Mouse (Mus musculus): ENCODE data around the gene Tert. TPM values are rescaled to one million over a fixed set of nuclear protein-coding genes. Genes with fewer than 3 reads are reported as not detected.
A peak's percentile ranks its signal among the peaks of the same experiment; 100 is the strongest.

The Tert gene
- polyA plus RNA-seq, 1 experiment, result 0.13 TPM

GRCm38 (mm10) chr13:73680394-73680793, 53.7 kb downstream of the Tert start:
- no peak for TF ChIP-seq TCF3 (IDR thresholded peaks at IDR 0.05; ENCODE audit: insufficient read length, low read depth)
- TF ChIP-seq SRF (IDR thresholded peaks at IDR 0.05; ENCODE audit: control insufficient read depth, insufficient read length, low read depth), result no peak
- no peak for TF ChIP-seq MAX (IDR thresholded peaks at IDR 0.05; ENCODE audit: low read depth)
- Histone ChIP-seq H3ac (ENCODE audit: control insufficient read depth, insufficient read length) (no peak overlapping the region), H3K36me3 (ENCODE audit: control insufficient read depth, insufficient read depth) (no peaks in the 10 kb centered on the region), H3K4me2 (ENCODE audit: low read depth) (no peak overlapping the region), H3K79me2 (ENCODE audit: control insufficient read depth, insufficient read depth) (no peaks in the 10 kb centered on the region), H3K27me3 (ENCODE audit: control insufficient read depth, insufficient read depth, insufficient read length) (peaks cover 8% of the 10 kb centered on the region), H3K4me3 (no peak overlapping the region)

- H3K27me3 ChIP-seq (ENCODE audit: control insufficient read depth, insufficient read depth, insufficient read length), result no peaks in the 10 kb centered on the region
- H3K79me2 ChIP-seq (ENCODE audit: control insufficient read depth, insufficient read depth), result no peaks in the 10 kb centered on the region
- no peak overlapping the region for H3ac ChIP-seq (ENCODE audit: control insufficient read depth, insufficient read length)
- no peaks in the 10 kb centered on the region for H3K36me3 ChIP-seq (ENCODE audit: control insufficient read depth, insufficient read depth)
- no peak overlapping the region for H3K4me3 ChIP-seq
- no peak overlapping the region for H3K4me2 ChIP-seq (ENCODE audit: low read depth)
- TF ChIP-seq TCF3 (IDR thresholded peaks at IDR 0.05; ENCODE audit: insufficient read length, low read depth) (no peak), CEBPB (IDR thresholded peaks at IDR 0.05; ENCODE audit: insufficient read depth, poor library complexity, severe bottlenecking) (no peak)
Measured at GRCm38 (mm10) chr13:73682226-73682625, 55.5 kb downstream of the Tert start.

- Histone ChIP-seq H3K27me3 (ENCODE audit: control insufficient read depth, insufficient read depth, insufficient read length) (no peaks in the 10 kb centered on the region), H3K4me2 (ENCODE audit: low read depth) (no peak overlapping the region), H3K36me3 (ENCODE audit: control insufficient read depth, insufficient read depth) (no peaks in the 10 kb centered on the region), H3K79me2 (ENCODE audit: control insufficient read depth, insufficient read depth) (no peaks in the 10 kb centered on the region), H3K4me3 (no peak overlapping the region), H3ac (ENCODE audit: control insufficient read depth, insufficient read length) (no peak overlapping the region)
- TF ChIP-seq MYOG (IDR thresholded peaks at IDR 0.05; ENCODE audit: control insufficient read depth in 1 of 3, insufficient read depth in 1 of 3, insufficient read length in 2 of 3, low read depth in 2 of 3) (no peak), MYOD1 (IDR thresholded peaks at IDR 0.05; ENCODE audit: control insufficient read depth in 1 of 3, insufficient read length in 2 of 3, low read depth in 2 of 3) (no peak), TCF3 (IDR thresholded peaks at IDR 0.05; ENCODE audit: insufficient read length, low read depth) (no peak), USF1 (IDR thresholded peaks at IDR 0.05; ENCODE audit: low read depth) (no peak), CEBPB (IDR thresholded peaks at IDR 0.05; ENCODE audit: insufficient read depth, poor library complexity, severe bottlenecking) (no peak), MAX (IDR thresholded peaks at IDR 0.05; ENCODE audit: low read depth) (no peak), SRF (IDR thresholded peaks at IDR 0.05; ENCODE audit: control insufficient read depth, insufficient read length, low read depth) (no peak), POLR2AphosphoS2 (IDR thresholded peaks at IDR 0.05; ENCODE audit: insufficient read length, low read depth) (no peak), TCF12 (IDR thresholded peaks at IDR 0.05; ENCODE audit: insufficient read depth, poor library complexity, severe bottlenecking) (no peak), REST (IDR thresholded peaks at IDR 0.05; ENCODE audit: insufficient read depth, insufficient read length) (no peak), POLR2A (IDR thresholded peaks at IDR 0.05; ENCODE audit: insufficient read length, low read depth) (no peak), E2F4 (IDR thresholded peaks at IDR 0.05; ENCODE audit: insufficient read depth) (no peak)
Measured at GRCm38 (mm10) chr13:73683682-73684081, 57.0 kb downstream of the Tert start.

- no peak overlapping the region for H3K4me3 ChIP-seq
- no peaks in the 10 kb centered on the region for H3K36me3 ChIP-seq (ENCODE audit: control insufficient read depth, insufficient read depth)
- no peak overlapping the region for H3ac ChIP-seq (ENCODE audit: control insufficient read depth, insufficient read length)
- H3K4me2 ChIP-seq (ENCODE audit: low read depth), result no peak overlapping the region
- H3K79me2 ChIP-seq (ENCODE audit: control insufficient read depth, insufficient read depth), result no peaks in the 10 kb centered on the region
- TF ChIP-seq USF1 (IDR thresholded peaks at IDR 0.05; ENCODE audit: low read depth) (no peak), MYOG (IDR thresholded peaks at IDR 0.05; ENCODE audit: control insufficient read depth in 1 of 3, insufficient read depth in 1 of 3, insufficient read length in 2 of 3, low read depth in 2 of 3) (peak in 1 of 3 experiments; percentile 69), MYOD1 (IDR thresholded peaks at IDR 0.05; ENCODE audit: control insufficient read depth in 1 of 3, insufficient read length in 2 of 3, low read depth in 2 of 3) (peak in 1 of 3 experiments; percentile 7)
- H3K27me3 ChIP-seq (ENCODE audit: control insufficient read depth, insufficient read depth, insufficient read length), result no peaks in the 10 kb centered on the region
Measured at GRCm38 (mm10) chr13:73684412-73684811, 57.7 kb downstream of the Tert start.

GRCm38 (mm10) chr13:73685502-73685901, 58.8 kb downstream of the Tert start:
- H3K4me2 ChIP-seq (ENCODE audit: low read depth), result no peak overlapping the region
- no peak for TF ChIP-seq REST (IDR thresholded peaks at IDR 0.05; ENCODE audit: insufficient read depth, insufficient read length)
- no peak for TF ChIP-seq TCF12 (IDR thresholded peaks at IDR 0.05; ENCODE audit: insufficient read depth, poor library complexity, severe bottlenecking)
- no peak for TF ChIP-seq USF1 (IDR thresholded peaks at IDR 0.05; ENCODE audit: low read depth)
- TF ChIP-seq CEBPB (IDR thresholded peaks at IDR 0.05; ENCODE audit: insufficient read depth, poor library complexity, severe bottlenecking), result no peak
- no peak for TF ChIP-seq POLR2AphosphoS2 (IDR thresholded peaks at IDR 0.05; ENCODE audit: insufficient read length, low read depth)
- no peak for TF ChIP-seq TCF3 (IDR thresholded peaks at IDR 0.05; ENCODE audit: insufficient read length, low read depth)
- TF ChIP-seq E2F4 (IDR thresholded peaks at IDR 0.05; ENCODE audit: insufficient read depth), result no peak
- TF ChIP-seq MYOD1 (IDR thresholded peaks at IDR 0.05; ENCODE audit: control insufficient read depth in 1 of 3, insufficient read length in 2 of 3, low read depth in 2 of 3), result no peak
- no peak for TF ChIP-seq POLR2A (IDR thresholded peaks at IDR 0.05; ENCODE audit: insufficient read length, low read depth)
- TF ChIP-seq SRF (IDR thresholded peaks at IDR 0.05; ENCODE audit: control insufficient read depth, insufficient read length, low read depth), result no peak
- no peak for TF ChIP-seq MYOG (IDR thresholded peaks at IDR 0.05; ENCODE audit: control insufficient read depth in 1 of 3, insufficient read depth in 1 of 3, insufficient read length in 2 of 3, low read depth in 2 of 3)

More at GRCm38 (mm10) chr13:73685502-73685901, 58.8 kb downstream of the Tert start:
- Histone ChIP-seq H3ac (ENCODE audit: control insufficient read depth, insufficient read length) (no peak overlapping the region), H3K36me3 (ENCODE audit: control insufficient read depth, insufficient read depth) (no peaks in the 10 kb centered on the region), H3K4me3 (no peak overlapping the region), H3K79me2 (ENCODE audit: control insufficient read depth, insufficient read depth) (no peaks in the 10 kb centered on the region), H3K27me3 (ENCODE audit: control insufficient read depth, insufficient read depth, insufficient read length) (no peaks in the 10 kb centered on the region)
